Mouse (Mus musculus) ES-E14 (cell line): ENCODE results near the gene Olfr1412.

Source experiments
- CHD2 ChIP-seq: IDR thresholded peaks from 2 replicates; pipeline ENCODE4 v1.6.1; 2014; ENCODE audit warnings: mild to moderate bottlenecking, low read depth, low read length, inconsistent platforms
- HCFC1 ChIP-seq: IDR thresholded peaks from 2 replicates; pipeline ENCODE4 v1.6.1; 2012; ENCODE audit warnings: low read length, inconsistent platforms, borderline replicate concordance; ENCODE audit not compliant: insufficient read depth
- MAFK ChIP-seq: IDR thresholded peaks from 2 replicates; pipeline ENCODE4 v1.6.1; 2014; ENCODE audit warnings: mild to moderate bottlenecking, low read depth, low read length, inconsistent platforms; ENCODE audit not compliant: insufficient read depth
- ZC3H11A ChIP-seq: IDR thresholded peaks from 2 replicates; pipeline ENCODE4 v1.6.1; 2012; ENCODE audit warnings: low read depth, mild to moderate bottlenecking, inconsistent platforms, low read length, borderline replicate concordance
- ZNF384 ChIP-seq: IDR thresholded peaks from 2 replicates; pipeline ENCODE4 v1.6.1; 2012; ENCODE audit warnings: low read depth, low read length, inconsistent platforms

GRCm38 (mm10) chr1:92638736-92639135 is 53.2 kb downstream of the Olfr1412 start:
- TF ChIP-seq ZC3H11A (no peak), ZNF384 (no peak), MAFK (no peak), CHD2 (no peak), HCFC1 (no peak)
